Mouse (Mus musculus) cerebellum, adult (tissue): ENCODE data around the gene St13.

Experiments
- ATAC-seq: cut with Nextera tagmentation; 2 replicates; pipeline ENCODE4 v1.9.2; 2017; ENCODE audit warnings: mild to moderate bottlenecking, moderate library complexity, mixed read lengths; ENCODE audit not compliant: insufficient number of reproducible peaks, low FRiP score, low TSS enrichment

The St13 gene

GRCm38 (mm10) chr15:81329721-81330369, 70.0 kb downstream of the St13 start:
- ATAC-seq = no peak

- ATAC-seq = no peak
These were observed 72.4 kb downstream of the St13 start for GRCm38 (mm10) chr15:81327501-81327900.

GRCm38 (mm10) chr15:81324979-81325378, 74.9 kb downstream of the St13 start:
- no peak for ATAC-seq

GRCm38 (mm10) chr15:81320137-81320536, 79.7 kb downstream of the St13 start:
- no peak for ATAC-seq

- no peak for ATAC-seq
These were observed 80.4 kb downstream of the St13 start for GRCm38 (mm10) chr15:81319462-81319861.

- no peak for ATAC-seq
These were observed 85.9 kb downstream of the St13 start for GRCm38 (mm10) chr15:81313928-81314327.
